Mouse (Mus musculus) midbrain, embryonic 11.5 days (tissue): Measurements from ENCODE around the gene Spon1. TPM values are rescaled to one million over a fixed set of nuclear protein-coding genes. Genes with fewer than 3 reads are reported as not detected.

Source experiments
- ATAC-seq: fragments of 200-750 bp; cut with Nextera tagmentation; 2 replicates; pipeline ENCODE4 v1.8.0; 2017; ENCODE audit warnings: moderate TSS enrichment, moderate library complexity; ENCODE audit not compliant: low FRiP score
- DNase-seq: peaks from one replicate; pipeline ENCODE4 v3.0.0; 2015; ENCODE audit warnings: low spot score; ENCODE audit errors: missing footprints
- H3K27ac ChIP-seq: fragments of 300-500 bp; sonication (generic); 2 replicates; pipeline ENCODE4 v1.5.1; 2014; ENCODE audit warnings: low read depth, low read length
- H3K27me3 ChIP-seq: fragments of 300-500 bp; sonication (generic); 2 replicates; pipeline ENCODE4 v1.6.1; 2014; ENCODE audit warnings: mild to moderate bottlenecking, low read length, moderate library complexity, mixed read lengths; ENCODE audit not compliant: control insufficient read depth, insufficient read depth
- H3K36me3 ChIP-seq: fragments of 300-500 bp; sonication (generic); 2 replicates; pipeline ENCODE4 v1.6.1; 2014; ENCODE audit warnings: mild to moderate bottlenecking, low read length, moderate library complexity, mixed read lengths; ENCODE audit not compliant: control insufficient read depth, insufficient read depth
- H3K4me1 ChIP-seq: fragments of 300-500 bp; sonication (generic); 2 replicates; pipeline ENCODE4 v1.6.1; 2014; ENCODE audit warnings: low read length; ENCODE audit not compliant: control insufficient read depth, insufficient read depth
- H3K4me2 ChIP-seq: fragments of 300-500 bp; sonication (generic); 2 replicates; pipeline ENCODE4 v1.6.1; 2014; ENCODE audit warnings: mild to moderate bottlenecking, moderate library complexity
- H3K4me3 ChIP-seq: fragments of 300-500 bp; sonication (generic); 2 replicates; pipeline ENCODE4 v1.5.1; 2014; ENCODE audit warnings: low read depth, low read length
- H3K9ac ChIP-seq: fragments of 300-500 bp; sonication (generic); 2 replicates; pipeline ENCODE4 v1.6.1; 2014; ENCODE audit warnings: low read length
- H3K9me3 ChIP-seq: fragments of 300-500 bp; sonication (generic); 2 replicates; pipeline ENCODE4 v1.6.1; 2016; ENCODE audit warnings: low read length; ENCODE audit not compliant: control insufficient read depth
- WGBS: fragments of 180-500 bp; shearing (Covaris S2); extraction: QIAGEN DNeasy Blood & Tissue Kit; methylation state at CpG from one replicate; pipeline ENCODE4 v1.1.7; 2014; 5-methylcytosine and 5-hydroxymethylcytosine counted together
- polyA plus RNA-seq: library from polyadenylated mRNA; unstranded; fragments of >200 nt; fragmentation: Nextera tagmentation; extraction: Ambion mirVana; gene quantifications from 2 replicates; pipeline ENCODE4 v1.2.1, GENCODE M21; 2014

Gene Spon1
- polyA plus RNA-seq = 61.3 and 62.3 TPM in 2 replicates

GRCm38 (mm10) chr7:113765667-113766497 lies at the start of gene Spon1:
Gene Spon1 (plus strand): TSS chr7:113765998.
- H3K27me3 ChIP-seq = peaks cover 25% of the 10 kb centered on the region
- ATAC-seq (peak; percentile 93), DNase-seq (peak; percentile 96)
- H3K27ac ChIP-seq = peak within 1 kb of the TSS; percentile 40; the same call in 1 of the 2 replicates
- H3K4me3 ChIP-seq = peak within 1 kb of the TSS; percentile 57
- peak within 1 kb of the TSS; percentile 98 for H3K4me2 ChIP-seq
- peaks cover 4% of the 10 kb centered on the region; the same call in 1 of the 2 replicates for H3K9me3 ChIP-seq
- peaks cover 15% of the 10 kb centered on the region for H3K4me1 ChIP-seq
- WGBS = under 1% methylated on average over 56 of the region's 56 CpGs
- peak within 1 kb of the TSS; percentile 68 for H3K9ac ChIP-seq
- no peaks in the 10 kb centered on the region for H3K36me3 ChIP-seq

- H3K4me2 ChIP-seq = no peak overlapping the region
- DNase-seq (no peak), ATAC-seq (no peak)
- no peaks in the 10 kb centered on the region for H3K36me3 ChIP-seq
- WGBS = 81% methylated on average over 2 of the region's 2 CpGs
- H3K27me3 ChIP-seq = no peaks in the 10 kb centered on the region
- no peak overlapping the region for H3K4me3 ChIP-seq
- no peak overlapping the region for H3K9ac ChIP-seq
- H3K4me1 ChIP-seq = no peaks in the 10 kb centered on the region
- no peak overlapping the region for H3K27ac ChIP-seq
- H3K9me3 ChIP-seq = no peaks in the 10 kb centered on the region
Measured at GRCm38 (mm10) chr7:113721994-113722393, 43.8 kb upstream of the Spon1 start.

- no peak for DNase-seq
- 80% methylated on average over 3 of the region's 3 CpGs for WGBS
Measured at GRCm38 (mm10) chr7:113723905-113724304, 41.9 kb upstream of the Spon1 start.

GRCm38 (mm10) chr7:113727999-113728713 lies 37.6 kb upstream of the Spon1 start:
- H3K9ac ChIP-seq = no peak overlapping the region
- H3K4me2 ChIP-seq = no peak overlapping the region
- H3K27ac ChIP-seq = no peak overlapping the region
- H3K27me3 ChIP-seq = no peaks in the 10 kb centered on the region
- no peaks in the 10 kb centered on the region for H3K36me3 ChIP-seq
- H3K4me3 ChIP-seq = no peak overlapping the region
- H3K9me3 ChIP-seq = no peaks in the 10 kb centered on the region
- H3K4me1 ChIP-seq = no peaks in the 10 kb centered on the region
- WGBS = 76% methylated on average over 8 of the region's 8 CpGs
- DNase-seq (no peak), ATAC-seq (no peak)

More at GRCm38 (mm10) chr7:113723905-113724304, 41.9 kb upstream of the Spon1 start:
- Histone ChIP-seq H3K9ac (no peak overlapping the region), H3K27ac (no peak overlapping the region), H3K4me3 (no peak overlapping the region), H3K4me1 (no peaks in the 10 kb centered on the region), H3K36me3 (no peaks in the 10 kb centered on the region), H3K4me2 (no peak overlapping the region), H3K27me3 (no peaks in the 10 kb centered on the region), H3K9me3 (no peaks in the 10 kb centered on the region)
- ATAC-seq = no peak

DNA sequence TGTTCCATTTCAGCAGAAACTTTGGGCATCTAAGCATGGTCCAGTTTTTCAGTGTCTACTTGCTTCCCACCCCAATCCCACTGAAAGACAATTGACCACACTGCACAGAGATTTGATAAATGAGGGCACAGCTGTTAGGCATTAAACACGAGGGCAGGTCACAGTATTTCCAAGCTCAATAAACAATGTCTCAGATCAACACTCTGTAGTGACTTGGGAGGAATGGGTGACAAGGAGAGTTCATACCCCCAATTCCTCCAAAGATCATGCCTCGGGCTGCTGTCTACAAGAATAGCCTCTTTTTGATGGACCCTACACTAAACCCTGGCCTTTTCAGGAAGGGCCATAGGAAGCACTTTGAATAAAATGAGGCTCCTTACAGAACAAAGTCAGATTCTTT lies 36.9 kb upstream of the Spon1 start:
- H3K4me1 ChIP-seq = no peaks in the 10 kb centered on the region
- no peaks in the 10 kb centered on the region for H3K36me3 ChIP-seq
- no peak overlapping the region for H3K4me2 ChIP-seq
- ATAC-seq (no peak), DNase-seq (no peak)
- H3K4me3 ChIP-seq = no peak overlapping the region
- H3K9me3 ChIP-seq = no peaks in the 10 kb centered on the region
- no peak overlapping the region for H3K9ac ChIP-seq
- WGBS = 63% methylated on average over 2 of the region's 2 CpGs
- no peaks in the 10 kb centered on the region for H3K27me3 ChIP-seq
- H3K27ac ChIP-seq = no peak overlapping the region

DNA sequence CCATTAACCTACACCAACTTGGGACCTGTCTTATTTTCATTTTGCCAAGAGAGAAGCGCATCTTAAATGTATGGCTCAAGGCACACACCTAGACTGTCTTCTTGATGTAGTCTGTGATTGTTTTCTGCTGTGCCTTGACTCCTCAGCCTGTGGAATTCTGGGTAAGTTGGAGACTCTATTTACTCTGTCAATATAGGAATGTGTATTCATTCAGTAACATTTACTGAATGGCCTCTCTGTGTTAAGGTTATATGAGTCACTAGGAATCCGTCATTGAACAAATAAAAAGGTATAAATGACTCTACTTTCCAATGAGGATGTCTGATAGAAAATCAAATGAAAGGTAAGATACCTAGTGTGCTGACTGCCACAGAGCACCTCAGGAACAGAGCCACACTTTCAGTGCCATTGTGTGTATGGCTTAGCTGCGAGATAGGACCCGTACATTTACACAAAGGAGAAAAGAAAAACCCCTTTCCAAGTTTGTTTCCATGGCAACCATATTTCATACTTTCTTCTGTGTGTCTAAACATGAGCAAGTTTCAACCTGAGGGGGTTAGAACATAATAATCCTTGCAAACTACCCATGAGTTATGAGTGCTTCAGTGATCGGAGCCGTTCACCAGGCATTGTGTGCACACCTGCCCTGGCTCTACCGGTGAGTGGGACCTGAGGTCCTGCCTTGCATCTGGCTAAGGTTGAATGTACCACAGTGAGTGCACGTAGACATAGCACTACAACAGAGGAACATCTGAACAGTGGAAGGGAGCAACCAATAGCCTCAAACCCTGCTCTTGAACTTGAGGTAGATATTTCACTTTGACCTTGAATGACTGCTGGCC lies 35.2 kb upstream of the Spon1 start:
- no peak overlapping the region for H3K9ac ChIP-seq
- no peak overlapping the region for H3K4me3 ChIP-seq
- WGBS = 90% methylated on average over 8 of the region's 8 CpGs
- ATAC-seq (no peak), DNase-seq (no peak)
- H3K4me2 ChIP-seq = no peak overlapping the region
- H3K36me3 ChIP-seq = no peaks in the 10 kb centered on the region
- H3K9me3 ChIP-seq = no peaks in the 10 kb centered on the region
- no peak overlapping the region for H3K27ac ChIP-seq
- no peaks in the 10 kb centered on the region for H3K27me3 ChIP-seq
- no peaks in the 10 kb centered on the region for H3K4me1 ChIP-seq

GRCm38 (mm10) chr7:113737790-113738362 lies 27.9 kb upstream of the Spon1 start:
- DNase-seq (no peak), ATAC-seq (no peak)
- 95% methylated on average over 9 of the region's 9 CpGs for WGBS
- H3K27ac ChIP-seq = no peak overlapping the region
- H3K9me3 ChIP-seq = no peaks in the 10 kb centered on the region
- no peaks in the 10 kb centered on the region for H3K27me3 ChIP-seq
- no peaks in the 10 kb centered on the region for H3K36me3 ChIP-seq
- no peak overlapping the region for H3K4me3 ChIP-seq
- no peak overlapping the region for H3K9ac ChIP-seq
- no peak overlapping the region for H3K4me2 ChIP-seq
- H3K4me1 ChIP-seq = no peaks in the 10 kb centered on the region

DNA sequence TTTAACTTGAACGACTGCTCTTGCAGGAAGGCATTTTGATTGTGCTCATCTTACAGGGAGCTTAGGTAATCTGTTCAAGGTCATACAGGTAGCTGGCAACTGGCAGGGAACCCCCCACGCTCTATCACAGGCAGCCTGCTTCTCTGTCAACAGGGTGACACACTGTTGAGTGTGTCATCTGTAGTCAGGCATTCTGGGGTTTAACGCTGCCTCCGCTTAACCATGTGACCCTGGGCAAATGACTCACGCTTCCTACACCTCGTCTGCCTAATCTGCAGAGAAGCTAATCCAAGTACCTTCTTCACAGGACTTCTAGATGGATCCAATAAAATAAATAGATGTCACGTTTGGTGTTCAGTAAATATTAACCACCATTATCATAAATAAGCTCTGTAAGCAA lies 26.6 kb upstream of the Spon1 start:
- Histone ChIP-seq H3K27me3 (no peaks in the 10 kb centered on the region), H3K36me3 (no peaks in the 10 kb centered on the region), H3K9ac (no peak overlapping the region), H3K27ac (no peak overlapping the region), H3K4me2 (no peak overlapping the region), H3K9me3 (no peaks in the 10 kb centered on the region), H3K4me3 (no peak overlapping the region), H3K4me1 (no peaks in the 10 kb centered on the region)
- ATAC-seq (no peak), DNase-seq (no peak)
- 84% methylated on average over 7 of the region's 7 CpGs for WGBS
